Mouse (Mus musculus) lung, postnatal 0 days (tissue): ENCODE measurements around the gene Ifih1. TPM values are rescaled to one million over a fixed set of nuclear protein-coding genes. Genes with fewer than 3 reads are reported as not detected.

ENCODE experiments used
- ATAC-seq: fragments of 200-750 bp; cut with Nextera tagmentation; 2 replicates; pipeline ENCODE4 v1.8.0; 2017; ENCODE audit warnings: moderate library complexity
- DNase-seq: peaks from one replicate; pipeline ENCODE4 v3.0.0-alpha.2; 2016; ENCODE audit warnings: low spot score
- H3K27ac ChIP-seq: fragments of 300-500 bp; sonication (generic); 2 replicates; pipeline ENCODE4 v1.5.1; 2014; ENCODE audit warnings: antibody characterized with exemption, mild to moderate bottlenecking, low read length, mixed read lengths
- H3K27me3 ChIP-seq: fragments of 300-500 bp; sonication (generic); replicated peaks from 2 replicates; pipeline ENCODE4 v1.6.1; 2014; ENCODE audit warnings: low read length, mixed read lengths; ENCODE audit not compliant: insufficient read depth
- H3K36me3 ChIP-seq: fragments of 300-500 bp; sonication (generic); 2 replicates; pipeline ENCODE4 v1.6.1; 2014; ENCODE audit warnings: low read length, mixed read lengths; ENCODE audit not compliant: insufficient read depth
- H3K4me1 ChIP-seq: fragments of 300-500 bp; sonication (generic); 2 replicates; pipeline ENCODE4 v1.6.1; 2014; ENCODE audit warnings: antibody characterized with exemption, low read depth, low read length, mixed read lengths; ENCODE audit not compliant: insufficient read depth
- H3K4me2 ChIP-seq: fragments of 300-500 bp; sonication (generic); replicated peaks from 2 replicates; pipeline ENCODE4 v1.6.1; 2014; ENCODE audit warnings: low read depth, mild to moderate bottlenecking, low read length, moderate library complexity, mixed read lengths
- H3K4me3 ChIP-seq: fragments of 300-500 bp; sonication (generic); 2 replicates; pipeline ENCODE4 v1.5.1; 2014; ENCODE audit warnings: low read depth, low read length
- H3K9ac ChIP-seq: fragments of 300-500 bp; sonication (generic); replicated peaks from 2 replicates; pipeline ENCODE4 v1.6.1; 2014; ENCODE audit warnings: low read depth, mild to moderate bottlenecking
- H3K9me3 ChIP-seq: fragments of 300-500 bp; sonication (generic); 2 replicates; pipeline ENCODE4 v1.6.1; 2016; ENCODE audit warnings: low read length, mixed read lengths
- CTCF ChIP-seq: IDR thresholded peaks from 2 replicates; pipeline ENCODE4 v1.5.1; 2016; ENCODE audit warnings: antibody characterized with exemption, mild to moderate bottlenecking
- EP300 ChIP-seq: IDR thresholded peaks from 2 replicates; pipeline ENCODE4 v1.6.1; 2016; ENCODE audit warnings: antibody characterized with exemption, mild to moderate bottlenecking, control low read depth
- WGBS: fragments of 180-500 bp; shearing (Covaris S2); extraction: QIAGEN DNeasy Blood & Tissue Kit; methylation state at CpG from one replicate; pipeline ENCODE4 v1.1.7; 2014; 5-methylcytosine and 5-hydroxymethylcytosine counted together
- polyA plus RNA-seq: library from polyadenylated mRNA; unstranded; fragments of >200 nt; fragmentation: Nextera tagmentation; extraction: Ambion mirVana; gene quantifications from 2 replicates; pipeline ENCODE4 v1.2.1, GENCODE M21; 2015

Gene Ifih1
- polyA plus RNA-seq, 1 experiment from 2014 or later, result 7.5 TPM

- Histone ChIP-seq H3K4me3 (no peak overlapping the region), H3K9me3 (no peaks in the 10 kb centered on the region), H3K4me1 (no peaks in the 10 kb centered on the region), H3K27ac (no peak overlapping the region), H3K9ac (no peak overlapping the region), H3K36me3 (0 out of 2 replicates have a peak, but pooled peaks cover 3% of the 10 kb centered on the region), H3K27me3 (no peaks in the 10 kb centered on the region), H3K4me2 (no peak overlapping the region)
- ATAC-seq (no peak), DNase-seq (no peak)
- TF ChIP-seq CTCF (no peak), EP300 (no peak)
- WGBS, result 70% methylated on average over 2 of the region's 2 CpGs
Observed at GRCm38 (mm10) chr2:62594491-62594890, 51.6 kb downstream of the Ifih1 start.

GRCm38 (mm10) chr2:62591555-62591954 lies 54.5 kb downstream of the Ifih1 start:
- Histone ChIP-seq H3K9ac (no peak overlapping the region), H3K36me3 (no peaks in the 10 kb centered on the region), H3K4me3 (no peak overlapping the region), H3K4me2 (no peak overlapping the region), H3K4me1 (no peaks in the 10 kb centered on the region), H3K27me3 (no peaks in the 10 kb centered on the region), H3K9me3 (no peaks in the 10 kb centered on the region), H3K27ac (no peak overlapping the region)
- no peak for TF ChIP-seq EP300
- TF ChIP-seq CTCF, result no peak
- DNase-seq, result no peak
- no peak for ATAC-seq
- 63% methylated on average over 3 of the region's 3 CpGs for WGBS

DNA sequence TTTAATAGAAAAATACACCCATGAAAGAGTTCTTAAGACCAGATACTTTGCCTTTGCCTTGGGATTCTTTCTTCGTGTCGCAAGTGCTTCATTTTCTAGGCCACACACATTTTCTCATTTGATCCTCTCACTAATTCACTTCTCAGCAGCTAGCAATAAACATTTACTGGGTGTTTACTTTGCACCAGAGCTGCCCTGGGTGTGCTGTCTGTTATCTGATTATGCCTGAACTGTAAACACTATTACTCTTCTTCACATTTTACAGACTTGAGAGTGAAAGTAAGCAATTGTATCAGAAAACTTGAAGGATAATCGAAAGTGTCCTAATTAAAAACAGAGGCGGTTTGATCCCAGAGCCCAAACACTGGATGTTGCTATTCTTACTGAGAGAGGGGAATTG lies 56.7 kb downstream of the Ifih1 start:
- no peaks in the 10 kb centered on the region for H3K4me1 ChIP-seq
- H3K4me3 ChIP-seq, result no peak overlapping the region
- no peak overlapping the region for H3K4me2 ChIP-seq
- no peaks in the 10 kb centered on the region for H3K36me3 ChIP-seq
- H3K27me3 ChIP-seq, result no peaks in the 10 kb centered on the region
- TF ChIP-seq EP300 (no peak), CTCF (no peak)
- H3K9ac ChIP-seq, result no peak overlapping the region
- DNase-seq, result no peak
- no peaks in the 10 kb centered on the region for H3K9me3 ChIP-seq
- H3K27ac ChIP-seq, result no peak overlapping the region
- no peak for ATAC-seq
- 39% methylated on average over 4 of the region's 4 CpGs for WGBS

- 47% methylated on average over 5 of the region's 5 CpGs for WGBS
Observed at GRCm38 (mm10) chr2:62585769-62586168, 60.3 kb downstream of the Ifih1 start.

GRCm38 (mm10) chr2:62574962-62575361 lies 71.1 kb downstream of the Ifih1 start:
- 70% methylated on average over 3 of the region's 3 CpGs for WGBS
- no peak overlapping the region for H3K27ac ChIP-seq
- no peak for DNase-seq

More at GRCm38 (mm10) chr2:62585769-62586168, 60.3 kb downstream of the Ifih1 start:
- TF ChIP-seq EP300, result no peak
- no peak overlapping the region for H3K9ac ChIP-seq
- no peaks in the 10 kb centered on the region for H3K9me3 ChIP-seq
- DNase-seq (no peak), ATAC-seq (no peak)
- H3K27ac ChIP-seq, result no peak overlapping the region
- no peak overlapping the region for H3K4me2 ChIP-seq
- no peak overlapping the region for H3K4me3 ChIP-seq
- H3K27me3 ChIP-seq, result no peaks in the 10 kb centered on the region
- no peaks in the 10 kb centered on the region for H3K36me3 ChIP-seq
- H3K4me1 ChIP-seq, result no peaks in the 10 kb centered on the region

GRCm38 (mm10) chr2:62574250-62574649 lies 71.8 kb downstream of the Ifih1 start:
- no peaks in the 10 kb centered on the region for H3K27me3 ChIP-seq
- H3K27ac ChIP-seq, result no peak overlapping the region
- no peaks in the 10 kb centered on the region for H3K4me1 ChIP-seq
- H3K36me3 ChIP-seq, result no peaks in the 10 kb centered on the region
- no peak for TF ChIP-seq CTCF
- no peak for TF ChIP-seq EP300
- ATAC-seq (no peak), DNase-seq (no peak)
- no peak overlapping the region for H3K9ac ChIP-seq
- H3K9me3 ChIP-seq, result no peaks in the 10 kb centered on the region
- no peak overlapping the region for H3K4me3 ChIP-seq
- 70% methylated on average over 7 of the region's 7 CpGs for WGBS
- H3K4me2 ChIP-seq, result no peak overlapping the region

More at GRCm38 (mm10) chr2:62574962-62575361, 71.1 kb downstream of the Ifih1 start:
- ATAC-seq, result no peak
- Histone ChIP-seq H3K4me2 (no peak overlapping the region), H3K4me1 (no peaks in the 10 kb centered on the region), H3K4me3 (no peak overlapping the region), H3K9ac (no peak overlapping the region), H3K9me3 (no peaks in the 10 kb centered on the region), H3K27me3 (no peaks in the 10 kb centered on the region), H3K36me3 (no peaks in the 10 kb centered on the region)
- TF ChIP-seq EP300 (no peak), CTCF (no peak)

- TF ChIP-seq CTCF, result no peak
- TF ChIP-seq EP300, result no peak
- Histone ChIP-seq H3K4me2 (peak within 1 kb of the TSS; percentile 28; the same call in 1 of the 2 replicates), H3K27me3 (no peaks in the 10 kb centered on the region), H3K36me3 (no peaks in the 10 kb centered on the region), H3K4me1 (no peaks in the 10 kb centered on the region), H3K4me3 (no peak within 1 kb of the TSS), H3K9ac (no peak within 1 kb of the TSS), H3K27ac (no peak within 1 kb of the TSS), H3K9me3 (no peaks in the 10 kb centered on the region)
- 63% methylated on average over 12 of the region's 12 CpGs for WGBS
- peak; percentile 50 for DNase-seq
- ATAC-seq, result no peak
Observed at GRCm38 (mm10) chr2:62573753-62574159, 72.3 kb downstream of the Ifih1 start, which contains the start of gene Fap. Gene Fap (minus strand): TSS chr2:62574075.
